8 mouse cellular contexts compared by ENCODE assay signal in genomic region chr3:105052937-105053697, GRCm38 (mm10). TPM values are rescaled to one million over a fixed set of nuclear protein-coding genes. Genes with fewer than 3 reads are reported as not detected.
DNase-seq lines count a peak whose midpoint lies in the region; ATAC-seq and TF ChIP-seq lines count a peak whose summit lies in the region.

Gene Cttnbp2nl (minus strand): TSS chr3:105053146.

- TF ChIP-seq RAD21 in CH12.LX (IDR thresholded peaks at IDR 0.05; ENCODE audit: low read depth, low read length), result no peak

- no peak for TF ChIP-seq CTCF in CH12.LX (conservative IDR thresholded peaks at IDR 0.05 in 1 of 2, IDR thresholded peaks at IDR 0.05 in 1 of 2; ENCODE audit: low read depth in 2 of 2, low read length in 2 of 2)

- peaks cover 8 to 17% of the 10 kb centered on the region in 2 experiments for H3K4me1 ChIP-seq in CH12.LX (ENCODE audit: control insufficient read depth in 1 of 2, insufficient read depth in 2 of 2)
- H3K4me1 ChIP-seq in forebrain, embryonic 14.5 days (ENCODE audit: control insufficient read depth, insufficient read depth, low read length), result peaks cover 20% of the 10 kb centered on the region
- H3K4me1 ChIP-seq in neural tube, embryonic 15.5 days, result peaks cover 38% of the 10 kb centered on the region

- TF ChIP-seq POLR2A in CH12.LX (IDR thresholded peaks at IDR 0.05; ENCODE audit: low read depth, low read length), result no peak

- dilution Hi-C loops in CH12.LX (cut with MboI; ENCODE audit: extremely low pct_ligation_motif_present, extremely low pct_unique_long_range_greater_than_20kb, low sequenced_read_pairs), result no loop called here

- H3K79me2 ChIP-seq in CH12.LX (replicated peaks; ENCODE audit: control insufficient read depth, extremely low read depth, insufficient read depth, poor library complexity, severe bottlenecking), result no peaks in the 10 kb centered on the region

- H3K36me3 ChIP-seq in CH12.LX (replicated peaks in 1 of 2; ENCODE audit: control insufficient read depth in 1 of 2, insufficient read depth in 1 of 2, low read length in 1 of 2), result no peaks in the 10 kb centered on the region
- H3K36me3 ChIP-seq in forebrain, embryonic 14.5 days (ENCODE audit: control insufficient read depth, insufficient read depth, low read length), result no peaks in the 10 kb centered on the region
- no peaks in the 10 kb centered on the region for H3K36me3 ChIP-seq in neural tube, embryonic 15.5 days

- peak within 1 kb of the TSS; percentile 46 for H3K9ac ChIP-seq in CH12.LX (ENCODE audit: insufficient read depth, low read depth)
- H3K9ac ChIP-seq in forebrain, embryonic 14.5 days (ENCODE audit: low read length), result peak within 1 kb of the TSS; percentile 91
- H3K9ac ChIP-seq in neural tube, embryonic 15.5 days (replicated peaks), result peak within 1 kb of the TSS; percentile 96

- peak; percentile 83 for DNase-seq in CH12.LX (ENCODE audit: extremely low read depth)
- DNase-seq in c-Kit-positive CD71-positive TER-119-negative erythroid progenitor cells, embryonic 14.5 days (ENCODE audit: low read depth), result peak; percentile 57
- peak; percentile 100 for DNase-seq in forebrain, embryonic 14.5 days (ENCODE audit: low spot score)
- DNase-seq in heart, postnatal 14 days, result peak; percentile 99
- peak; percentile 99 for DNase-seq in layer of hippocampus, adult 11-12 months (ENCODE audit: low spot score)
- peak; percentile 99 for DNase-seq in lung, adult 18-20 months
- peak; percentile 76 to 82 for DNase-seq in thymus, adult 18-20 months

- in situ Hi-C loops in CH12.LX (cut with MboI; ENCODE audit: low pct_ligation_motif_present, low pct_unique_long_range_greater_than_20kb, low sequenced_read_pairs), result loop anchor here (10.0 kb wide), 1 partner anchor 268 kb away; the partner anchor contains the start of genes Fam19a3, Ppm1j and Rhoc

- H3K27me3 ChIP-seq in CH12.LX (replicated peaks), result peaks cover 7% of the 10 kb centered on the region
- H3K27me3 ChIP-seq in forebrain, embryonic 14.5 days (replicated peaks; ENCODE audit: control insufficient read depth, insufficient read depth, low read length), result no peaks in the 10 kb centered on the region
- no peaks in the 10 kb centered on the region for H3K27me3 ChIP-seq in neural tube, embryonic 15.5 days (replicated peaks)

- H3K4me3 ChIP-seq in CH12.LX (replicated peaks in 1 of 3; ENCODE audit: low read depth in 2 of 3, low read length in 2 of 3, poor library complexity in 1 of 3), result peak within 1 kb of the TSS; percentile 68 to 86 (median 68)
- H3K4me3 ChIP-seq in forebrain, embryonic 14.5 days (ENCODE audit: low read depth, low read length), result peak within 1 kb of the TSS; percentile 86
- H3K4me3 ChIP-seq in neural tube, embryonic 15.5 days (replicated peaks), result peak within 1 kb of the TSS; percentile 91

- peak within 1 kb of the TSS; percentile 99 for H3K4me2 ChIP-seq in CH12.LX (ENCODE audit: insufficient read depth, low read depth, poor library complexity, severe bottlenecking)
- peak within 1 kb of the TSS; percentile 77 for H3K4me2 ChIP-seq in forebrain, embryonic 14.5 days (ENCODE audit: low read length)
- peak within 1 kb of the TSS; percentile 77 for H3K4me2 ChIP-seq in neural tube, embryonic 15.5 days

- no peaks in the 10 kb centered on the region for H3K9me3 ChIP-seq in CH12.LX (replicated peaks; ENCODE audit: low read length)
- no peaks in the 10 kb centered on the region for H3K9me3 ChIP-seq in forebrain, embryonic 14.5 days (replicated peaks; ENCODE audit: control insufficient read depth, low read length)
- H3K9me3 ChIP-seq in neural tube, embryonic 15.5 days (replicated peaks), result no peaks in the 10 kb centered on the region

- 4% methylated on average over 29 of the region's 31 CpGs for WGBS in forebrain, embryonic 14.5 days
- WGBS in neural tube, embryonic 15.5 days, result 2% methylated on average over 31 of the region's 31 CpGs

- TF ChIP-seq EP300 in CH12.LX (IDR thresholded peaks at IDR 0.05; ENCODE audit: low read length), result no peak

- ATAC-seq in forebrain, embryonic 14.5 days, result peak; percentile 99
- peak; percentile 99 for ATAC-seq in neural tube, embryonic 15.5 days (ENCODE audit: low FRiP score)

- intact Hi-C loops in heart, postnatal 14 days (cut with DNase I), result loop anchor here (10.0 kb wide), 2 partner anchors 338 to 538 kb away; partner anchors contain the start of gene Lrig2

- H3K27ac ChIP-seq in CH12.LX (ENCODE audit: insufficient read depth, low read depth), result no peak within 1 kb of the TSS
- peak within 1 kb of the TSS; percentile 90 for H3K27ac ChIP-seq in forebrain, embryonic 14.5 days (ENCODE audit: low read depth, low read length)
- H3K27ac ChIP-seq in neural tube, embryonic 15.5 days (replicated peaks), result peak within 1 kb of the TSS; percentile 95

TF ChIP-seq in CH12.LX, 34 proteins besides CTCF, POLR2A, EP300 and RAD21:
- TF ChIP-seq HCFC1 (IDR thresholded peaks at IDR 0.05; ENCODE audit: low read depth, low read length) (peak; percentile 26; the same call in 1 of the 2 replicates), TCF12 (IDR thresholded peaks at IDR 0.05; ENCODE audit: low read depth, low read length) (no peak), CHD2 (IDR thresholded peaks at IDR 0.05; ENCODE audit: low read length) (peak; percentile 85), ZC3H11A (IDR thresholded peaks at IDR 0.05; ENCODE audit: low read depth, low read length) (no peak), JUND (conservative IDR thresholded peaks at IDR 0.05; ENCODE audit: low read depth, low read length) (no peak), ETS1 (conservative IDR thresholded peaks at IDR 0.05; ENCODE audit: low read depth, low read length) (no peak), PAX5 (IDR thresholded peaks at IDR 0.05; ENCODE audit: low read length) (no peak), ELF1 (IDR thresholded peaks at IDR 0.05; ENCODE audit: low read depth, low read length) (0 out of 2 replicates have a peak, but pooled peaks have one; percentile 23), NELFE (IDR thresholded peaks at IDR 0.05; ENCODE audit: low read depth, low read length) (no peak; the same call in 1 of the 2 replicates), JUN (IDR thresholded peaks at IDR 0.05; ENCODE audit: insufficient read depth, low read depth, low read length) (no peak), ZMIZ1 (IDR thresholded peaks at IDR 0.05; ENCODE audit: low read depth, low read length) (no peak)

RNA-seq across cellular contexts. Expression of gene Cttnbp2nl, which starts in this region (rescaled TPM):
- total RNA-seq in CH12.LX (2012; rRNA removed), result 0.17 and 0.21 TPM in 2 replicates
- 0.28 and 0.43 TPM in 2 replicates for total RNA-seq in CH12.LX (2014; rRNA removed)
- 0.70 and 0.78 TPM in 2 replicates for polyA plus RNA-seq in CH12.LX (2012; ENCODE audit: insufficient read length, low read depth)
- polyA plus RNA-seq in forebrain, embryonic 14.5 days (2014; fragmentation: Nextera tagmentation; extraction: Ambion mirVana), result 42.8 and 51.3 TPM in 2 replicates
- 10 to 100 TPM; 30.2 to 31.3 TPM for total RNA-seq in heart, postnatal 14 days (2021)
- 35.8 and 38.8 TPM in 2 replicates for polyA plus RNA-seq in neural tube, embryonic 15.5 days (2015; fragmentation: Nextera tagmentation; extraction: Ambion mirVana)

Comparison
In these comparisons a context has a peak if more than half of its experiments do, and no peak if none do; other contexts are left out.
1. RNA of gene Cttnbp2nl (total RNA-seq): 30.2 to 31.3 TPM in heart, postnatal 14 days; 0.17 to 0.43 TPM in CH12.LX; every median in the first group is over 10 times any median in the second.
2. RNA of gene Cttnbp2nl (polyA plus RNA-seq): 42.8 to 51.3 TPM in forebrain, embryonic 14.5 days and 35.8 to 38.8 TPM in neural tube, embryonic 15.5 days; 0.70 to 0.78 TPM in CH12.LX; every median in the first group is over 10 times any median in the second.
3. Peak in DNase-seq, H3K4me3 ChIP-seq, H3K9ac ChIP-seq and H3K4me2 ChIP-seq in CH12.LX; RNA of the gene not detected or under 1 TPM.
4. H3K9ac ChIP-seq: peak in every context shown above with its lines; median percentile 96 in neural tube, embryonic 15.5 days; 91 in forebrain, embryonic 14.5 days; 46 in CH12.LX.
5. Peak in every context shown above with its lines, with median percentiles within 50 percentile points of each other: DNase-seq, H3K4me2 ChIP-seq and H3K4me3 ChIP-seq.